Mouse (Mus musculus) forebrain, postnatal 0 days (tissue): ENCODE data around the gene Olfr279. TPM values are rescaled to one million over a fixed set of nuclear protein-coding genes. Genes with fewer than 3 reads are reported as not detected.

Experiments used
- ATAC-seq: fragments of 200-750 bp; cut with Nextera tagmentation; 2 replicates; pipeline ENCODE4 v1.8.0; 2017; ENCODE audit warnings: mild to moderate bottlenecking, moderate library complexity
- DNase-seq: peaks from one replicate; pipeline ENCODE4 v3.0.0-alpha.2; 2015
- H3K27ac ChIP-seq: fragments of 300-500 bp; sonication (generic); 2 replicates; pipeline ENCODE4 v1.5.1; 2014; ENCODE audit warnings: low read depth, mild to moderate bottlenecking, antibody characterized with exemption, low read length, moderate library complexity, mixed read lengths
- H3K27me3 ChIP-seq: fragments of 300-500 bp; sonication (generic); 2 replicates; pipeline ENCODE4 v1.6.1; 2014; ENCODE audit warnings: mild to moderate bottlenecking, low read length, mixed read lengths; ENCODE audit not compliant: insufficient read depth
- H3K36me3 ChIP-seq: fragments of 300-500 bp; sonication (generic); 2 replicates; pipeline ENCODE4 v1.6.1; 2014; ENCODE audit warnings: mild to moderate bottlenecking, moderate library complexity; ENCODE audit not compliant: insufficient read depth
- H3K4me1 ChIP-seq: fragments of 300-500 bp; sonication (generic); 2 replicates; pipeline ENCODE4 v1.6.1; 2014; ENCODE audit warnings: antibody characterized with exemption; ENCODE audit not compliant: insufficient read depth
- H3K4me2 ChIP-seq: fragments of 300-500 bp; sonication (generic); 2 replicates; pipeline ENCODE4 v1.6.1; 2014; ENCODE audit warnings: low read depth, mild to moderate bottlenecking, moderate library complexity
- H3K4me3 ChIP-seq: fragments of 300-500 bp; sonication (generic); 2 replicates; pipeline ENCODE4 v1.5.1; 2014; ENCODE audit warnings: low read depth, low read length, mixed read lengths
- H3K9ac ChIP-seq: fragments of 300-500 bp; sonication (generic); 2 replicates; pipeline ENCODE4 v1.6.1; 2014; ENCODE audit warnings: mild to moderate bottlenecking
- H3K9me3 ChIP-seq: fragments of 300-500 bp; sonication (generic); 2 replicates; pipeline ENCODE4 v1.6.1; 2016; ENCODE audit warnings: low read length
- CTCF ChIP-seq: sonication (generic); IDR thresholded peaks from 2 replicates; pipeline ENCODE4 v1.5.1; 2016; ENCODE audit warnings: antibody characterized with exemption, control low read depth, low read depth
- WGBS: fragments of 180-500 bp; shearing (Covaris S2); extraction: QIAGEN DNeasy Blood & Tissue Kit; methylation state at CpG from one replicate; pipeline ENCODE4 v1.1.7; 2014; 5-methylcytosine and 5-hydroxymethylcytosine counted together
- microRNA-seq, 2 experiments: library from miRNA; unstranded; fragments of <30 nt; microRNA quantifications; one replicate each; pipeline ENCODE4; 2016
- polyA plus RNA-seq: library from polyadenylated mRNA; unstranded; fragments of >200 nt; fragmentation: Nextera tagmentation; extraction: Ambion mirVana; gene quantifications from 2 replicates; pipeline ENCODE4 v1.2.1, GENCODE M21; 2015
- total RNA-seq: library from RNA; depleted of rRNA; stranded (reverse); fragments of >200 nt; gene quantifications from 2 replicates; pipeline ENCODE4 v1.2.3, GENCODE M21; 2014; rRNA removed

Olfr279 gene
- total and polyA plus RNA-seq, 2 experiments from 2014 or later, result not detected

DNA sequence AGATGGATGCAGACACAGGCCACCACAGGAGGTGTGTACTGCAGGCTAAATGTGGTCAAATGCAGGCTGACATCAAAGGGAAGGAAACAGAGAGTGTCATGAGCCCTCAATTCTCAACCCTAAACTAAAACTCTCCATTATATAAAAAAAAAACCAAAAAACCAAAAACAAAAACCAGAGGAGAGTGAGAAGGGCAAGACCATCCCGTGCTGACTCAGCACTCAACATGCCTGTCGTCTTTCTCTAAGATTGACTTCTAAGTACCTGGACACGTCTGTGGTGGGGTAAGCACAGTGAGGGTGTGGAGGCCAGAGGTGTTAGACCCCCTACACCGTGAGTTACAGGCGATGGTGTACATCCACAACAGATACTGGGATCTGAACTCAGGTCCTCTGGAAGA is 54.6 kb downstream of the Olfr279 start:
- H3K27me3 ChIP-seq, result no peaks in the 10 kb centered on the region
- ATAC-seq (no peak), DNase-seq (no peak)
- H3K9me3 ChIP-seq, result no peaks in the 10 kb centered on the region
- no peak overlapping the region for H3K9ac ChIP-seq
- no peak overlapping the region for H3K27ac ChIP-seq
- H3K36me3 ChIP-seq, result peaks cover 69% of the 10 kb centered on the region
- no peaks in the 10 kb centered on the region for H3K4me1 ChIP-seq
- H3K4me3 ChIP-seq, result no peak overlapping the region
- no peak overlapping the region for H3K4me2 ChIP-seq
- 91% methylated on average over 5 of the region's 5 CpGs for WGBS
- TF ChIP-seq CTCF, result no peak

Small RNAs within 50 kb of the gene (microRNA-seq; reads per million reads assigned to microRNA genes)
- 0.49 to 1.5 reads per million in 2 experiments for gene Mir1291

Other genes starting within 250 kb of the Olfr279 start
- not detected in 2 replicates for gene H1fnt, start 235.1 kb upstream of the Olfr279 start, total RNA-seq
- not detected in 2 replicates for gene H1fnt, start 235.1 kb upstream of the Olfr279 start, polyA plus RNA-seq
- gene Zfp641, start 196.2 kb upstream of the Olfr279 start, total RNA-seq, result 11.4 and 14.8 TPM in 2 replicates
- 3.8 and 6.6 TPM in 2 replicates for gene Zfp641, start 196.2 kb upstream of the Olfr279 start, polyA plus RNA-seq
- gene Olfr285, start 175.0 kb upstream of the Olfr279 start, total RNA-seq, result not detected in 2 replicates
- not detected in 2 replicates for gene Olfr285, start 175.0 kb upstream of the Olfr279 start, polyA plus RNA-seq
- 0.81 TPM in 1 of 2 replicates, not detected in the other for gene Olfr284, start 151.4 kb upstream of the Olfr279 start, total RNA-seq
- not detected in 2 replicates for gene Olfr284, start 151.4 kb upstream of the Olfr279 start, polyA plus RNA-seq
- not detected in 2 replicates for gene Olfr283, start 111.5 kb upstream of the Olfr279 start, total RNA-seq
- not detected in 2 replicates for gene Olfr283, start 111.5 kb upstream of the Olfr279 start, polyA plus RNA-seq
- not detected in 2 replicates for gene Olfr282, start 61.2 kb upstream of the Olfr279 start, total RNA-seq
- gene Olfr282, start 61.2 kb upstream of the Olfr279 start, polyA plus RNA-seq, result not detected in 2 replicates
- not detected in 2 replicates for gene Olfr281, start 39.8 kb upstream of the Olfr279 start, total RNA-seq
- gene Olfr281, start 39.8 kb upstream of the Olfr279 start, polyA plus RNA-seq, result not detected in 2 replicates
- gene OR5BS1P, start 22.5 kb upstream of the Olfr279 start, total RNA-seq, result not detected in 2 replicates
- gene OR5BS1P, start 22.5 kb upstream of the Olfr279 start, polyA plus RNA-seq, result not detected in 2 replicates
- not detected in 2 replicates for gene Lalba, start 9.7 kb upstream of the Olfr279 start, total RNA-seq
- not detected in 2 replicates for gene Lalba, start 9.7 kb upstream of the Olfr279 start, polyA plus RNA-seq
- gene Kansl2, start 41.9 kb downstream of the Olfr279 start, total RNA-seq, result 69.9 and 74.1 TPM in 2 replicates
- 109 and 110 TPM in 2 replicates for gene Kansl2, start 41.9 kb downstream of the Olfr279 start, polyA plus RNA-seq
- gene Ccnt1, start 78.5 kb downstream of the Olfr279 start, total RNA-seq, result 51.1 and 52.0 TPM in 2 replicates
- gene Ccnt1, start 78.5 kb downstream of the Olfr279 start, polyA plus RNA-seq, result 35.5 and 47.0 TPM in 2 replicates
- gene 4930415O20Rik, start 78.6 kb downstream of the Olfr279 start, total RNA-seq, result not detected in 2 replicates
- gene 4930415O20Rik, start 78.6 kb downstream of the Olfr279 start, polyA plus RNA-seq, result 0.51 TPM in 1 of 2 replicates, not detected in the other
- gene Adcy6, start 117.7 kb downstream of the Olfr279 start, total RNA-seq, result 39.2 and 42.3 TPM in 2 replicates
- 1.9 and 5.4 TPM in 2 replicates for gene Adcy6, start 117.7 kb downstream of the Olfr279 start, polyA plus RNA-seq
- 191 and 201 TPM in 2 replicates for gene Cacnb3, start 138.4 kb downstream of the Olfr279 start, total RNA-seq
- gene Cacnb3, start 138.4 kb downstream of the Olfr279 start, polyA plus RNA-seq, result 133 and 139 TPM in 2 replicates
- 54.9 and 70.6 TPM in 2 replicates for gene Ddx23, start 170.5 kb downstream of the Olfr279 start, total RNA-seq
- gene Ddx23, start 170.5 kb downstream of the Olfr279 start, polyA plus RNA-seq, result 11.9 and 13.8 TPM in 2 replicates
- 34.1 and 56.6 TPM in 2 replicates for gene Rnd1, start 185.1 kb downstream of the Olfr279 start, total RNA-seq
- gene Rnd1, start 185.1 kb downstream of the Olfr279 start, polyA plus RNA-seq, result 20.9 and 24.1 TPM in 2 replicates
- 6.1 and 8.2 TPM in 2 replicates for gene Ccdc65, start 215.8 kb downstream of the Olfr279 start, total RNA-seq
- 5.6 and 10.5 TPM in 2 replicates for gene Ccdc65, start 215.8 kb downstream of the Olfr279 start, polyA plus RNA-seq
- gene Fkbp11, start 235.8 kb downstream of the Olfr279 start, total RNA-seq, result 0.90 and 2.9 TPM in 2 replicates
- 5.2 and 5.3 TPM in 2 replicates for gene Fkbp11, start 235.8 kb downstream of the Olfr279 start, polyA plus RNA-seq